In the genomic region with DNA sequence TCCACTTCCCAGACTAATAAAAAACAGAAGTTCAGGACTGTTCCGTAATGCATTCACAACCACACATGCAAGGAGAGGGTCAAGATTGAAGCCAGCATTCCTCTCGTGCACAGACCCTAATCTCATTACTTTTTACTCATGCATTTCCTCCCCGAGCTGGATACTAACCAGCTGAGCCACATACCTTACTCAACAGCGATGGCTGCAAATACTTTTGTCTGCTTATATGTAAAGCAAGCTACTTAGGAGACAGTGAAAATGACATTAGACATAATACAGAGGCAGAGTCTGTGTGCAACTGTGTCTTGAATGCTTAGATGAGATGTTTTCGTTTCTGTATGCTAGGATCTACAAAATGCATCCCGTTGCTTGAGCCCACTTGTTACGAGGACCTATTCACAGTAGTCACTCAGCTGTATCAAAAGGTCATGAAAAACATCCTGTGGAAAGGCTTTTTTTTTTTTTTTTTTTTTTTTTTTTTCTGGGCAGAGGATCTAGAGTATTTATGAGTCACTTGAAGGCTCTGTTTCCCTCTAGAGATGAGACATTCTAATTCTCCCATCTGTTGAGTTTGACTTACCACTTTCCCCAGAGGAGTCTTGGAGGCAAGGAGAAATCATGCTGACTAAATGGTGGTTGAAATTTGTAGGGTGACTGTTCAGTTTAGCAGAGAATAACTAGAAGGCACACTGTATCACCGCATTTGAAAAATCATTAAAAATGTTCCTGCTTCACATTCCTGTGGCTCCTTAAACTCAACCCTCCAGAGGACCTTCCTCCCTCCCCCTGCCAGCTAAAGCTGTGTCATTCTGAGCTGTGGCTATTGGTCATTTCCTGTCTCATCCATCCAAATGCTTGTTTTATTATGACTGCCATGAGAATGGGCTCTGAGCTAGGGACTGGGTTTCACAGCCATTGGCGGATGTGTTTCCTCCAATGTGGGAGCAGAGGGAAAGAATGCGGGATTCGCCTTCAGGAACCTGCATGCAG, we compare ENCODE assay signal across 9 mouse cellular contexts.
A peak's percentile ranks its signal among the peaks of the same experiment; 100 is the strongest.
DNase-seq lines count a peak whose midpoint lies in the region; ATAC-seq and TF ChIP-seq lines count a peak whose summit lies in the region.
"Had no signal": no experiment of that assay in that cellular context is flagged by ENCODE, and none has a peak within 500 bp of the region (broad histone marks: within the 10 kb centered on the region; RNA-seq: fewer than 3 reads in every experiment).

No protein-coding gene starts in this region.

- no peaks in the 10 kb centered on the region for H3K36me3 ChIP-seq in megakaryocyte, embryonic 14.5 days (replicated peaks; ENCODE audit: low read length)
- H3K36me3 ChIP-seq in embryonic facial prominence, embryonic 12.5 days: no peaks in the 10 kb centered on the region
- no peaks in the 10 kb centered on the region for H3K36me3 ChIP-seq in myocyte (ENCODE audit: control insufficient read depth, insufficient read depth)
- H3K36me3 ChIP-seq in intestine, postnatal 0 days (ENCODE audit: control insufficient read depth, insufficient read depth): no peaks in the 10 kb centered on the region
- H3K36me3 ChIP-seq in midbrain, embryonic 16.5 days (ENCODE audit: control insufficient read depth, insufficient read depth, low read length): no peaks in the 10 kb centered on the region

- no peak for TF ChIP-seq POLR2A in myocyte (IDR thresholded peaks at IDR 0.05; ENCODE audit: insufficient read length, low read depth)

- H3K79me2 ChIP-seq in myocyte (ENCODE audit: control insufficient read depth, insufficient read depth): no peaks in the 10 kb centered on the region

- H3K4me1 ChIP-seq in megakaryocyte, embryonic 14.5 days: peaks cover 50% of the 10 kb centered on the region
- 0 out of 2 replicates have a peak, but pooled peaks cover 5% of the 10 kb centered on the region for H3K4me1 ChIP-seq in embryonic facial prominence, embryonic 12.5 days
- no peaks in the 10 kb centered on the region for H3K4me1 ChIP-seq in intestine, postnatal 0 days (replicated peaks; ENCODE audit: control insufficient read depth, insufficient read depth, low read length)
- H3K4me1 ChIP-seq in midbrain, embryonic 16.5 days (ENCODE audit: control insufficient read depth, insufficient read depth, low read length): peaks cover 10% of the 10 kb centered on the region; the same call in 1 of the 2 replicates

- peak overlapping the region; percentile 44 for H3K4me3 ChIP-seq in megakaryocyte, embryonic 14.5 days (replicated peaks)
- H3K4me3 ChIP-seq in embryonic facial prominence, embryonic 12.5 days: no peak overlapping the region
- H3K4me3 ChIP-seq in myocyte: no peak overlapping the region
- no peak overlapping the region for H3K4me3 ChIP-seq in layer of hippocampus, adult 2 months
- H3K4me3 ChIP-seq in intestine, postnatal 0 days (ENCODE audit: low read depth, low read length): no peak overlapping the region
- no peak overlapping the region for H3K4me3 ChIP-seq in midbrain, embryonic 16.5 days (ENCODE audit: low read depth, low read length)

- peaks cover 7% of the 10 kb centered on the region for H3K27me3 ChIP-seq in megakaryocyte, embryonic 14.5 days (replicated peaks)
- H3K27me3 ChIP-seq in embryonic facial prominence, embryonic 12.5 days: no peaks in the 10 kb centered on the region
- H3K27me3 ChIP-seq in myocyte (ENCODE audit: control insufficient read depth, insufficient read depth, insufficient read length): no peaks in the 10 kb centered on the region
- H3K27me3 ChIP-seq in intestine, postnatal 0 days (replicated peaks; ENCODE audit: control insufficient read depth, insufficient read depth, low read length): no peaks in the 10 kb centered on the region
- H3K27me3 ChIP-seq in midbrain, embryonic 16.5 days (ENCODE audit: control insufficient read depth, insufficient read depth, low read depth, low read length): no peaks in the 10 kb centered on the region

- H3ac ChIP-seq in myocyte (ENCODE audit: control insufficient read depth, insufficient read length): no peak overlapping the region

- WGBS in embryonic facial prominence, embryonic 12.5 days: 41% methylated on average over 11 of the region's 11 CpGs
- 56% methylated on average over 11 of the region's 11 CpGs for WGBS in intestine, postnatal 0 days
- 37% methylated on average over 11 of the region's 11 CpGs for WGBS in midbrain, embryonic 16.5 days

- H3K27ac ChIP-seq in embryonic facial prominence, embryonic 12.5 days: no peak overlapping the region
- no peak overlapping the region for H3K27ac ChIP-seq in layer of hippocampus, adult 2 months
- no peak overlapping the region for H3K27ac ChIP-seq in intestine, postnatal 0 days (ENCODE audit: low read depth, low read length)
- no peak overlapping the region for H3K27ac ChIP-seq in midbrain, embryonic 16.5 days (ENCODE audit: low read length)
- H3K27ac ChIP-seq: macrophage had no signal

- H3K4me2 ChIP-seq in embryonic facial prominence, embryonic 12.5 days (replicated peaks): 0 out of 2 replicates have a peak overlapping the region, but pooled peaks have one; percentile 13
- peak overlapping the region; percentile 86 for H3K4me2 ChIP-seq in myocyte (ENCODE audit: low read depth)
- H3K4me2 ChIP-seq in intestine, postnatal 0 days (replicated peaks; ENCODE audit: low read depth): no peak overlapping the region
- no peak overlapping the region for H3K4me2 ChIP-seq in midbrain, embryonic 16.5 days (ENCODE audit: low read length)

- no peak overlapping the region for H3K9ac ChIP-seq in embryonic facial prominence, embryonic 12.5 days
- no peak overlapping the region for H3K9ac ChIP-seq in intestine, postnatal 0 days (ENCODE audit: low read depth, low read length)
- H3K9ac ChIP-seq in midbrain, embryonic 16.5 days (ENCODE audit: low read depth, low read length): no peak overlapping the region

- DNase-seq in induced T-regulatory cell, adult 2 months (ENCODE audit: low read depth): peak; percentile 33
- DNase-seq in layer of hippocampus, adult 2 months (ENCODE audit: low spot score in 2 of 2): no peak

- no peak for TF ChIP-seq CTCF in layer of hippocampus, adult 2 months (conservative IDR thresholded peaks at IDR 0.05)
- TF ChIP-seq CTCF in intestine, postnatal 0 days (IDR thresholded peaks at IDR 0.05; ENCODE audit: low read depth): no peak

- H3K9me3 ChIP-seq in megakaryocyte, embryonic 14.5 days: no peaks in the 10 kb centered on the region
- H3K9me3 ChIP-seq in embryonic facial prominence, embryonic 12.5 days: no peaks in the 10 kb centered on the region
- H3K9me3 ChIP-seq in intestine, postnatal 0 days (ENCODE audit: control insufficient read depth): no peaks in the 10 kb centered on the region
- no peaks in the 10 kb centered on the region for H3K9me3 ChIP-seq in midbrain, embryonic 16.5 days (replicated peaks; ENCODE audit: control insufficient read depth, low read length, poor library complexity, severe bottlenecking)

- ATAC-seq in megakaryocyte, adult 5-6 weeks (ENCODE audit: poor library complexity, severe bottlenecking): no peak
- no peak for ATAC-seq in embryonic facial prominence, embryonic 12.5 days (ENCODE audit: insufficient number of reproducible peaks, insufficient read depth, low FRiP score, low TSS enrichment)
- ATAC-seq in intestine, postnatal 0 days: no peak
- ATAC-seq in midbrain, embryonic 16.5 days: no peak; the same call in 1 of the 2 replicates

TF ChIP-seq in myocyte, 11 proteins besides CTCF, POLR2A, EP300 and RAD21:
- TF ChIP-seq CEBPB (IDR thresholded peaks at IDR 0.05; ENCODE audit: insufficient read depth, poor library complexity, severe bottlenecking): 0 out of 2 replicates have a peak, but pooled peaks have one; percentile 32
- TF ChIP-seq MAX (IDR thresholded peaks at IDR 0.05; ENCODE audit: low read depth): no peak
- TF ChIP-seq MYOG (IDR thresholded peaks at IDR 0.05; ENCODE audit: control insufficient read depth in 1 of 3, insufficient read depth in 1 of 3, insufficient read length in 2 of 3, low read depth in 2 of 3): no peak

Comparison
In these comparisons a context has a peak if more than half of its experiments do, and no peak if none do; other contexts are left out.
1. H3K4me2 ChIP-seq: peak in embryonic facial prominence, embryonic 12.5 days (single experiment) and myocyte (single experiment); none in intestine, postnatal 0 days (single experiment) and midbrain, embryonic 16.5 days (single experiment).